Mouse (Mus musculus) hindbrain, embryonic 11.5 days (tissue): ENCODE measurements at regions not wholly inside any gene's neighbourhood (a gene's known extent, or its start where the extent isn't known, plus 50 kb on each side); places are given as distances from the start of the nearest gene placed in this dataset.

Experiments used
- ATAC-seq: fragments of 200-750 bp; cut with Nextera tagmentation; 2 replicates; pipeline ENCODE4 v1.8.0; 2017; ENCODE audit warnings: mild to moderate bottlenecking, moderate TSS enrichment, moderate library complexity; ENCODE audit not compliant: low FRiP score
- DNase-seq: peaks from one replicate; pipeline ENCODE4 v3.0.0-alpha.2; 2015; ENCODE audit warnings: low spot score
- H3K27ac ChIP-seq: fragments of 300-500 bp; sonication (generic); 2 replicates; pipeline ENCODE4 v1.5.1; 2014; ENCODE audit warnings: mild to moderate bottlenecking, low read depth, low read length
- H3K27me3 ChIP-seq: fragments of 300-500 bp; sonication (generic); 2 replicates; pipeline ENCODE4 v1.6.1; 2014; ENCODE audit warnings: mild to moderate bottlenecking, low read length, moderate library complexity, mixed read lengths; ENCODE audit not compliant: control insufficient read depth, insufficient read depth
- H3K36me3 ChIP-seq: fragments of 300-500 bp; sonication (generic); 2 replicates; pipeline ENCODE4 v1.6.1; 2014; ENCODE audit warnings: mild to moderate bottlenecking, low read length, moderate library complexity, mixed read lengths; ENCODE audit not compliant: control insufficient read depth, insufficient read depth
- H3K4me1 ChIP-seq: fragments of 300-500 bp; sonication (generic); replicated peaks from 2 replicates; pipeline ENCODE4 v1.6.1; 2014; ENCODE audit warnings: low read length, mixed read lengths; ENCODE audit not compliant: control insufficient read depth, insufficient read depth
- H3K4me2 ChIP-seq: fragments of 300-500 bp; sonication (generic); replicated peaks from 2 replicates; pipeline ENCODE4 v1.6.1; 2014; ENCODE audit warnings: mild to moderate bottlenecking, low read depth, low read length
- H3K4me3 ChIP-seq: fragments of 300-500 bp; sonication (generic); 2 replicates; pipeline ENCODE4 v1.5.1; 2014; ENCODE audit warnings: low read depth, low read length
- H3K9ac ChIP-seq: fragments of 300-500 bp; sonication (generic); 2 replicates; pipeline ENCODE4 v1.6.1; 2014; ENCODE audit warnings: low read depth, low read length
- H3K9me3 ChIP-seq: fragments of 300-500 bp; sonication (generic); 2 replicates; pipeline ENCODE4 v1.6.1; 2016; ENCODE audit warnings: low read length; ENCODE audit not compliant: control insufficient read depth
- WGBS: fragments of 180-500 bp; shearing (Covaris S2); extraction: QIAGEN DNeasy Blood & Tissue Kit; methylation state at CpG from one replicate; pipeline ENCODE4 v1.1.7; 2014; 5-methylcytosine and 5-hydroxymethylcytosine counted together

- Histone ChIP-seq H3K9me3 (no peaks in the 10 kb centered on the region), H3K27me3 (no peaks in the 10 kb centered on the region), H3K36me3 (no peaks in the 10 kb centered on the region), H3K9ac (no peak overlapping the region), H3K27ac (no peak overlapping the region), H3K4me2 (no peak overlapping the region), H3K4me1 (no peaks in the 10 kb centered on the region), H3K4me3 (no peak overlapping the region)
- ATAC-seq (no peak), DNase-seq (no peak)
- 94% methylated on average over 2 of the region's 2 CpGs for WGBS
Measured at GRCm38 (mm10) chr2:134696394-134696793, 52.4 kb upstream of the Tmx4 start.
